Mouse (Mus musculus) kidney, adult 2 months (tissue): Measurements from ENCODE around the gene Ldah. TPM values are rescaled to one million over a fixed set of nuclear protein-coding genes. Genes with fewer than 3 reads are reported as not detected.

Experiments
- DNase-seq: peaks from one replicate; pipeline ENCODE4 v3.0.0; 2021
- H3K27ac ChIP-seq: fragments of 200-500 bp; 2 replicates; pipeline ENCODE4 v1.5.1; 2012; ENCODE audit warnings: low read depth, low read length, control low read depth, inconsistent platforms; ENCODE audit not compliant: insufficient read depth
- H3K27me3 ChIP-seq: fragments of 200-500 bp; replicated peaks from 2 replicates; pipeline ENCODE4 v1.6.1; 2012; ENCODE audit warnings: mild to moderate bottlenecking, moderate library complexity, low read length, inconsistent platforms; ENCODE audit not compliant: control insufficient read depth, insufficient read depth
- H3K36me3 ChIP-seq: fragments of 200-500 bp; 2 replicates; pipeline ENCODE4 v1.6.1; 2012; ENCODE audit warnings: mild to moderate bottlenecking, moderate library complexity, low read length, inconsistent platforms; ENCODE audit not compliant: control insufficient read depth, insufficient read depth
- H3K4me1 ChIP-seq: fragments of 200-500 bp; 2 replicates; pipeline ENCODE4 v1.6.1; 2011; ENCODE audit warnings: low read length; ENCODE audit not compliant: control insufficient read depth, insufficient read depth
- H3K4me3 ChIP-seq: fragments of 200-500 bp; 2 replicates; pipeline ENCODE4 v1.5.1; 2011; ENCODE audit warnings: mild to moderate bottlenecking, low read depth, low read length, control low read depth; ENCODE audit not compliant: insufficient read depth
- CTCF ChIP-seq: fragments of 200-500 bp; conservative IDR thresholded peaks from 2 replicates; pipeline ENCODE4 v1.5.1; 2011; ENCODE audit warnings: low read depth, mild to moderate bottlenecking, control low read depth, low read length, moderate library complexity, mixed read lengths; ENCODE audit not compliant: insufficient read depth, insufficient read length
- POLR2A ChIP-seq: fragments of 200-500 bp; IDR thresholded peaks from one replicate; pipeline ENCODE4 v1.6.1; 2011; ENCODE audit warnings: low read depth, low read length, control low read depth
- WGBS: fragments of 180-500 bp; shearing (Covaris S2); methylation state at CpG from one replicate; pipeline ENCODE4 v1.1.7; 2018; 5-methylcytosine and 5-hydroxymethylcytosine counted together
- polyA plus RNA-seq: library from polyadenylated mRNA; depleted of rRNA; stranded (reverse); fragments of >200 nt; gene quantifications from 2 replicates; pipeline ENCODE4 v1.2.3, GENCODE M21; 2012; rRNA removed

The Ldah gene
- polyA plus RNA-seq, 1 experiment, result 36.5 TPM

- Histone ChIP-seq H3K27me3 (no peaks in the 10 kb centered on the region), H3K36me3 (no peaks in the 10 kb centered on the region), H3K27ac (peak overlapping the region; percentile 18; the same call in 1 of the 2 replicates), H3K4me1 (no peaks in the 10 kb centered on the region), H3K4me3 (no peak overlapping the region)
- DNase-seq, result peak; percentile 94
- 40% methylated on average over 17 of the region's 17 CpGs for WGBS
- TF ChIP-seq POLR2A (no peak), CTCF (peak; percentile 91)
These were observed 119.1 kb downstream of the Ldah start for GRCm38 (mm10) chr12:8326825-8327674.

GRCm38 (mm10) chr12:8327675-8328053 lies 119.8 kb downstream of the Ldah start:
- DNase-seq, result no peak
- Histone ChIP-seq H3K4me1 (no peaks in the 10 kb centered on the region), H3K27ac (peak overlapping the region; percentile 18; the same call in 1 of the 2 replicates), H3K27me3 (no peaks in the 10 kb centered on the region), H3K36me3 (no peaks in the 10 kb centered on the region), H3K4me3 (no peak overlapping the region)
- WGBS, result 84% methylated on average over 1 of the region's 1 CpGs
- no peak for TF ChIP-seq POLR2A
- no peak for TF ChIP-seq CTCF

- WGBS, result 95% methylated on average over 7 of the region's 7 CpGs
- no peak for DNase-seq
These were observed 121.3 kb downstream of the Ldah start for GRCm38 (mm10) chr12:8329236-8329635.

DNA sequence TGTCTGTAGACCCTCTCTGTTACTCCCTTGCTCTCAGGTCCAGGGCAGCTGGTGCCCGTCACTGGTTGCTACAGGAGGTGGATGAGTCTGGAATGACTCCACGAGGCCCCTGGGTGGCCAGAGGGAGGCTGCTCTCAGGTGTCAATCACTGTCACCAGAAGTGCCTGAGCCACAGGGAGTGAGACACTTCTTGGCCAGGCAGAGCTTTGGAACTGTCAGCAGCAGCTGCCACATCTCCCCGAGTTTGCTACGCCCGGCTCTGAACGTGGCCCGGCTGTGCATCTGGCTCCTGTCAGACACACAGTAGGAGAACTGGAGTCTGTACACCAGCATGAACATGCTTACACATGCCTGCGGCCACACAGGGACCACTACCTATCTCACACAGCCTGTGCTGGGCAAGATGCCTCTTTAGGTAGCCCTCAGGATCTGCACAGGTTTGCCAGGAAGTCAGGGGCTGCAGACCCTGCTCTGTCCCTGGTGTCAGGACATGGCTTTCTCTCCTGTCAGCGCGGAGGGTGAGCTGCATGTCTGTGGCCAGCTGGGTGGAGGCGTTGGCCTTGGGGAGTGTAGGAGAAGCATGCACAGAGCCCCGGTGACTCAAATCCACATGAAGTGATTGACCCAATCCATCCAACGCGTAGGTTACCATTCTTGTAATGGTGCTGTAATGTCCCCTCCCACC lies 123.7 kb downstream of the Ldah start:
- no peak for DNase-seq
- H3K36me3 ChIP-seq, result no peaks in the 10 kb centered on the region
- H3K4me1 ChIP-seq, result peaks cover 9% of the 10 kb centered on the region
- no peak overlapping the region for H3K27ac ChIP-seq
- H3K27me3 ChIP-seq, result no peaks in the 10 kb centered on the region
- H3K4me3 ChIP-seq, result no peak overlapping the region
- TF ChIP-seq CTCF (no peak), POLR2A (no peak)
- 78% methylated on average over 14 of the region's 14 CpGs for WGBS

More at GRCm38 (mm10) chr12:8329236-8329635, 121.3 kb downstream of the Ldah start:
- Histone ChIP-seq H3K4me3 (no peak overlapping the region), H3K36me3 (no peaks in the 10 kb centered on the region), H3K27me3 (no peaks in the 10 kb centered on the region), H3K27ac (no peak overlapping the region), H3K4me1 (peaks cover 6% of the 10 kb centered on the region)
- TF ChIP-seq CTCF, result 0 out of 2 replicates have a peak, but pooled peaks have one; percentile 7
- TF ChIP-seq POLR2A, result no peak

DNA sequence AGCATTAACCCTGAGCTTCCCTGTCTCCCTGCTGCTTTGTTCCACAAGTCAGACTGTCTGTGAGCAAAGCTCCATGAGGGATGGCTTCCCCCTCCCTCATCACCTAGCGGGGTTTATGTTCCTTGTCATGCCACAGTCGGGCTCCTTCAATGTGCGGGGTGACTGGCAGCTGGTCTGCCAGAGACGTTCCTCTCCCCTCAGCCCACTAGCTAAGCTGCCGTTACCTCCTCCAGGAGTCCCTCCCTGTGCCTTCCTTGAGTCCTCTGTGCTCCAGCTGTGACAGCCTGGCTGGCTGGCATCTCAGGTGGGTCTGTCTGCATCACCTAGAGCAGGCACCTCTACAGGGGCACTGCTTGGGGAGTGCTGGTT lies 124.3 kb downstream of the Ldah start:
- TF ChIP-seq POLR2A (no peak), CTCF (no peak)
- 83% methylated on average over 5 of the region's 5 CpGs for WGBS
- H3K36me3 ChIP-seq, result no peaks in the 10 kb centered on the region
- H3K27me3 ChIP-seq, result no peaks in the 10 kb centered on the region
- H3K4me3 ChIP-seq, result no peak overlapping the region
- DNase-seq, result no peak
- no peak overlapping the region for H3K27ac ChIP-seq
- peaks cover 9% of the 10 kb centered on the region for H3K4me1 ChIP-seq

GRCm38 (mm10) chr12:8333617-8334016 lies 125.7 kb downstream of the Ldah start:
- Histone ChIP-seq H3K4me1 (peaks cover 12% of the 10 kb centered on the region), H3K36me3 (no peaks in the 10 kb centered on the region), H3K27ac (no peak overlapping the region), H3K4me3 (no peak overlapping the region), H3K27me3 (no peaks in the 10 kb centered on the region)
- TF ChIP-seq CTCF (no peak), POLR2A (no peak)
- 89% methylated on average over 8 of the region's 8 CpGs for WGBS
- DNase-seq, result no peak

DNA sequence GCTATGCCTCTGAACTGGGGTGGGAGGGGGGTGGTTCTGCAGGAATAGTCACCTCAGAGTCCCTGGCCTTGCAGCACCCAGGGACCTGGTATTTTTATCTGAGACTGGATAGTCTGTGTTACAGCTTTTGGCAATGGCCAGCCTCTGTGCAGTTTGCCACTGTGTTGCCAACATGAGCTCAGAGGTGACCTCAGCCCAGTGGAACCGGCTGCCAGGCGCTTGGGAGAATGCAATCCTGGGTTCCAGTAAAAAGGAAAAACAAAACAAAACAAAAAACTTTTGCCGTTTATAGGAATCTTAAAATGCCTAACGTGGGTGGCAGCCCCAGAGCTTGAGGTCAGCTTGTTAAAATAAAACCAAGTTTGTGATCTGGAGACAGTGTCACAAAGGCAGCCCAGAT lies 126.4 kb downstream of the Ldah start:
- Histone ChIP-seq H3K27ac (no peak overlapping the region), H3K4me1 (peaks cover 12% of the 10 kb centered on the region), H3K4me3 (no peak overlapping the region), H3K36me3 (no peaks in the 10 kb centered on the region), H3K27me3 (no peaks in the 10 kb centered on the region)
- peak; percentile 77 for DNase-seq
- no peak for TF ChIP-seq POLR2A
- no peak for TF ChIP-seq CTCF
- 26% methylated on average over 4 of the region's 4 CpGs for WGBS

Other genes with a start within 250 kb of the Ldah start
- 26.0 and 27.3 TPM in 2 replicates for gene Apob, start 230.5 kb upstream of the Ldah start, polyA plus RNA-seq
- gene Gdf7, start 93.8 kb downstream of the Ldah start, polyA plus RNA-seq, result 1.1 and 1.5 TPM in 2 replicates
- gene Hs1bp3, start 105.3 kb downstream of the Ldah start, polyA plus RNA-seq, result 25.3 and 27.7 TPM in 2 replicates